Mouse (Mus musculus) cerebellum, adult 2 months (tissue): ENCODE data around the gene Noto. TPM values are rescaled to one million over a fixed set of nuclear protein-coding genes. Genes with fewer than 3 reads are reported as not detected.

Experiments used
- DNase-seq, 2 experiments: peaks; one replicate each; pipeline ENCODE4 v3.0.0; 2021
- H3K27ac ChIP-seq: fragments of 200-500 bp; 2 replicates; pipeline ENCODE4 v1.5.1; 2012; ENCODE audit warnings: low read length, control low read depth, inconsistent platforms; ENCODE audit not compliant: insufficient read depth
- H3K27me3 ChIP-seq: fragments of 200-500 bp; 2 replicates; pipeline ENCODE4 v1.6.1; 2012; ENCODE audit warnings: inconsistent platforms, mild to moderate bottlenecking, low read length, moderate library complexity; ENCODE audit not compliant: control insufficient read depth, insufficient read depth
- H3K4me1 ChIP-seq: fragments of 200-500 bp; 2 replicates; pipeline ENCODE4 v1.6.1; 2011; ENCODE audit warnings: low read length; ENCODE audit not compliant: control insufficient read depth, insufficient read depth
- H3K4me3 ChIP-seq: fragments of 200-500 bp; replicated peaks from 2 replicates; pipeline ENCODE3; 2011; ENCODE audit warnings: mild to moderate bottlenecking, low read depth, low read length, control low read depth; ENCODE audit not compliant: insufficient read depth
- CTCF ChIP-seq: fragments of 200-500 bp; IDR thresholded peaks from 2 replicates; pipeline ENCODE4 v1.5.1; 2011; ENCODE audit warnings: low read depth, mild to moderate bottlenecking, control low read depth, low read length, moderate library complexity, borderline replicate concordance; ENCODE audit not compliant: insufficient read depth
- POLR2A ChIP-seq: fragments of 200-500 bp; IDR thresholded peaks from 2 replicates; pipeline ENCODE4 v1.6.1; 2011; ENCODE audit warnings: low read length, control low read depth, borderline replicate concordance; ENCODE audit not compliant: insufficient read depth
- whole genome bisulfite sequencing: fragments of 180-500 bp; shearing (Covaris S2); methylation state at CpG from one replicate; pipeline ENCODE4 v1.1.7; 2018; 5-methylcytosine and 5-hydroxymethylcytosine counted together
- polyA plus RNA-seq: library from polyadenylated mRNA; depleted of rRNA; stranded (reverse); fragments of >200 nt; gene quantifications from 2 replicates; pipeline ENCODE4 v1.2.3, GENCODE M21; 2012; rRNA removed

The Noto gene
- polyA plus RNA-seq, result not detected in 2 replicates

- no peak within 1 kb of the TSS for H3K4me3 ChIP-seq
- DNase-seq, result no peak
- TF ChIP-seq CTCF (no peak), POLR2A (no peak)
- no peaks in the 10 kb centered on the region for H3K27me3 ChIP-seq
- 15% methylated on average over 28 of the region's 28 CpGs for WGBS
- no peak within 1 kb of the TSS for H3K27ac ChIP-seq
- no peaks in the 10 kb centered on the region for H3K4me1 ChIP-seq
These were observed at the start of gene Noto for GRCm38 (mm10) chr6:85423836-85424379. Gene Noto, plus strand, starts transcription at chr6:85423886.

DNA sequence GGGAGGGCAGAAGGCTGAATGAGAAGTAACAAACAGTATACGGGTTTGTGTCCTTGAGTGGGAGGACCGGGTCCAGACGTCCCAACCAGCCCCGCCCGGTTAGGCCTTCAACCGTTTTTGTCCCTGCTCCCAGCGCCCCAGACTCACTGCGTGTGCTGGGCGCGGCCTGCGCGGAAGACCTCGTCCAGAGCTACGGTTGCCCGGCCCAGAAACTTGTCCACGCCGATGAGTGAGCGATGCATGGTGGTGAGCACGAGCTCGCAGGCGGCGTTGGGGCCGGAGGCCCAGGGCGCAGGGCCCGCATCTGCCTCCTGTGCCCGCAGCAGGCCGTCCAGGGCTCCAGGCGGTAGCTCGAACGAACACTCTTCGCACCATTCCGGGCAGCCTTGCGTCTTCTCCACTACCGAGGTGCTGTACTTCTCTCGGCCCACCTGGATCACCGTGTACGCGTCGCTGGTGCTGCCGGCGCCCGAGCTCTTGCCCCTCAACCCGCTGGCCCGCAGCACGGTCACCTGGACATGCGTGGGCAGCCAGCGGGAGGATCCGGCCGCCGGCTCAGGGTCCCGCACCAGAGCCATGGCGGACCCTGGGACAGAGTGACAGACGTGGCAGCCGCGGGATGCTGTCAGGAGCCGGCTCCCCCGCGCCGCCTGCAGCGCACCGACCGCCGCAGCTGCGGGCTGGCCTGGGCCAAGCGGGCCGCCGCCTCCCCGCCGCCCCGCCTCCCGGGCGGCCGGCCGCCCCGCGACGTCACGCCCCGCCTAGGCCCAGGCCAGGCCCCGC lies 49.5 kb upstream of the Noto start, which contains the start of gene Rab11fip5:
Gene Rab11fip5 (minus strand): TSS at position 684 of the 783 bp plus-strand sequence.
- Histone ChIP-seq H3K4me1 (peaks cover 29% of the 10 kb centered on the region), H3K27ac (peak within 1 kb of the TSS; percentile 78), H3K27me3 (no peaks in the 10 kb centered on the region), H3K4me3 (peak within 1 kb of the TSS; percentile 85)
- DNase-seq, result no peak
- TF ChIP-seq POLR2A (no peak), CTCF (no peak)
- WGBS, result 1% methylated on average over 80 of the region's 80 CpGs

DNA sequence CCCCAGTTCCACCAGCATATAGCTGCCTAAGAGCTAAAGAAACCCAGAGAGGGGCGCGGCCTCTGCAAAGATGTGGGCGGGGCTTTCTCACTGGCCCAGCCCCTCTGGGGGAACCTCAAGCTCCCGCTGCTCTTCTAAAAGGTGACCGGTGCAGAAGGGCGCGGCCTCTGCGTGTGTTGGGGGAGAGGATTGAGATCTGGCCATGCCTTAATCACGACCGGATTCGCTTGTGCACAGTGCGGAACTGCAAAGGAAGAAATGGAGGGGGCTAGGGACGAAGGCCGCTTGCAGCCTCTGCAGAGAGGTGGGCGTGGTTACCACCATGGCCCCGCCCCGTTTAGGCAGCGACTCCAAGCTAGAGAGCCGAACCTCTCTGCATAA lies 49.0 kb upstream of the Noto start:
- Histone ChIP-seq H3K4me3 (peak overlapping the region; percentile 84), H3K27ac (peak overlapping the region; percentile 17; the same call in 1 of the 2 replicates), H3K4me1 (peaks cover 24% of the 10 kb centered on the region), H3K27me3 (no peaks in the 10 kb centered on the region)
- TF ChIP-seq POLR2A (0 out of 2 replicates have a peak, but pooled peaks have one; percentile 44), CTCF (no peak)
- DNase-seq, result peak; percentile 96 to 98
- under 1% methylated on average over 19 of the region's 19 CpGs for WGBS

GRCm38 (mm10) chr6:85377066-85377734 lies 46.5 kb upstream of the Noto start:
- WGBS, result 80% methylated on average over 4 of the region's 4 CpGs
- H3K27ac ChIP-seq, result no peak overlapping the region
- H3K27me3 ChIP-seq, result no peaks in the 10 kb centered on the region
- H3K4me3 ChIP-seq, result no peak overlapping the region
- no peak for DNase-seq
- H3K4me1 ChIP-seq, result peaks cover 4% of the 10 kb centered on the region; the same call in 1 of the 2 replicates
- no peak for TF ChIP-seq POLR2A
- TF ChIP-seq CTCF, result no peak

DNA sequence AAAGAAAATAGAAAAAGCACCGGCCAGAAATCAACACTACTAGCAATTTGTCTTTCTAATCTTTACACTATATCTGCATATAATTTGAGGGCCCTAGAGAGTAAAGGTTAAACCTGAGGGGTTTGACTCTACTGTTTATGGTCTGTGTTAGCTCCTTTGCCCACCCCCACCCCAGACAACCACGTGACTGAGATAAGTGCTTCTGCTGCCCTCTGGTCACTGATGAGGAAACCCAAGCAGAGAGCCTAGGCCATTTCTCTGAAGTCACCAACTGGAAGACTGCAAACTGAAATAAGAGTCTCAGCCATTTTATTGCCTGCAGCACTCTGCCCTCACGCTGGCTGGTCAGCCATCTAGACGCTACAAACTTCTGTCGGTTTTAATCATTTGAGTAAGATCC lies 45.8 kb upstream of the Noto start:
- TF ChIP-seq POLR2A (no peak), CTCF (no peak)
- Histone ChIP-seq H3K4me1 (no peaks in the 10 kb centered on the region; the same call in 1 of the 2 replicates), H3K27me3 (no peaks in the 10 kb centered on the region), H3K27ac (no peak overlapping the region), H3K4me3 (no peak overlapping the region)
- DNase-seq, result no peak
- WGBS, result 77% methylated on average over 5 of the region's 5 CpGs

GRCm38 (mm10) chr6:85378629-85379028 lies 45.1 kb upstream of the Noto start:
- DNase-seq, result no peak
- H3K4me3 ChIP-seq, result no peak overlapping the region
- H3K27me3 ChIP-seq, result no peaks in the 10 kb centered on the region
- WGBS, result 77% methylated on average over 8 of the region's 8 CpGs
- TF ChIP-seq CTCF, result no peak
- no peak for TF ChIP-seq POLR2A
- no peak overlapping the region for H3K27ac ChIP-seq
- no peaks in the 10 kb centered on the region for H3K4me1 ChIP-seq

DNA sequence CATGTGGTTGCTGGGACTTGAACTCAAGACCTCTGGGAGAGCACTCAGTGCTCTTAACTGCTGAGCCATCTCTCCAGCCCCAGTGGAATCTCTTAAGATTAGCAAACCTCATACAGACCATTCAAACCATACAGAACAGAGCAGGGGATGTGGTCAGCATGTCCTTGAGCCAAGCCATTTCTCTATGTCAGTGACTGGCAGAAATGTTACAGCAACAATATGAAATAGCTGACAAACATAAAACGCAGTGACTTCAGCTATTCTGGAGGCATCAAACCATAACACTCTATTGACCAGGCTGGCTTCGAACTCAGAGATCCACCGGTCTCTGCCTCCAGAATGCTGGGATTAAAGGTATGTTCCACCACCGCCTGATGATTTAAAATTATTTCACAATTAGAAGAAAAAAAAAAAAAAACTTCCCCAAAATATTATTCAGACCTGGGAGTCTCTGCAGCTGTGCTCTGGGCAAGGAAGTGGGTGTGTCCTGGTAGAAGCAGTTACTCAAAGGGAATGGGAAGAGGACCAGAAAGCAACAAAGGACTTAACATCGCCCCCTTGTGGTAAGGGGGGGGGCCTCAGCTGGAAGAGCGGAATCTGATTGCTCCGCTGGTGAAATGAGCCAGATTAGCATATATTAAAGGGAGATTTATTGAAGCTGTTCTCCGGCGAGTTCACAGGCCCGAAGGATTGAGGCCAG lies 43.3 kb upstream of the Noto start:
- H3K4me1 ChIP-seq, result no peaks in the 10 kb centered on the region
- TF ChIP-seq CTCF (peak; percentile 78; the same call in 1 of the 2 replicates), POLR2A (no peak)
- no peak overlapping the region for H3K4me3 ChIP-seq
- 31% methylated on average over 10 of the region's 10 CpGs for WGBS
- H3K27ac ChIP-seq, result no peak overlapping the region
- peak; percentile 74 to 77 for DNase-seq
- no peaks in the 10 kb centered on the region for H3K27me3 ChIP-seq
